Mouse (Mus musculus) intestine, embryonic 16.5 days (tissue): ENCODE data around the gene Dnajc14. TPM values are rescaled to one million over a fixed set of nuclear protein-coding genes. Genes with fewer than 3 reads are reported as not detected.

Experiments used
- ATAC-seq: fragments of 200-750 bp; cut with Nextera tagmentation; 2 replicates; pipeline ENCODE4 v1.8.0; 2017; ENCODE audit warnings: moderate TSS enrichment, moderate library complexity
- H3K27ac ChIP-seq: fragments of 300-500 bp; sonication (generic); 2 replicates; pipeline ENCODE4 v1.5.1; 2014; ENCODE audit warnings: mild to moderate bottlenecking, low read length
- H3K27me3 ChIP-seq: fragments of 300-500 bp; sonication (generic); replicated peaks from 2 replicates; pipeline ENCODE4 v1.6.1; 2014; ENCODE audit warnings: low read length, control low read depth, mixed read lengths; ENCODE audit not compliant: control insufficient read depth, insufficient read depth
- H3K36me3 ChIP-seq: fragments of 300-500 bp; sonication (generic); 2 replicates; pipeline ENCODE4 v1.6.1; 2014; ENCODE audit warnings: low read length, control low read depth; ENCODE audit not compliant: control insufficient read depth, insufficient read depth
- H3K4me1 ChIP-seq: fragments of 300-500 bp; sonication (generic); 2 replicates; pipeline ENCODE4 v1.6.1; 2014; ENCODE audit warnings: low read length, control low read depth, mixed read lengths; ENCODE audit not compliant: control insufficient read depth, insufficient read depth
- H3K4me2 ChIP-seq: fragments of 300-500 bp; sonication (generic); 2 replicates; pipeline ENCODE4 v1.6.1; 2014; ENCODE audit warnings: low read depth, low read length, control low read depth
- H3K4me3 ChIP-seq: fragments of 300-500 bp; sonication (generic); 2 replicates; pipeline ENCODE4 v1.5.1; 2014; ENCODE audit warnings: mild to moderate bottlenecking, low read length
- H3K9ac ChIP-seq: fragments of 300-500 bp; sonication (generic); 2 replicates; pipeline ENCODE4 v1.6.1; 2014; ENCODE audit warnings: low read depth, low read length
- H3K9me3 ChIP-seq: fragments of 300-500 bp; sonication (generic); 2 replicates; pipeline ENCODE4 v1.6.1; 2016; ENCODE audit warnings: low read length, control low read depth; ENCODE audit not compliant: control insufficient read depth
- WGBS: fragments of 180-500 bp; shearing (Covaris S2); extraction: QIAGEN DNeasy Blood & Tissue Kit; methylation state at CpG from one replicate; pipeline ENCODE4 v1.1.7; 2014; 5-methylcytosine and 5-hydroxymethylcytosine counted together
- polyA plus RNA-seq: library from polyadenylated mRNA; unstranded; fragments of >200 nt; fragmentation: Nextera tagmentation; extraction: Ambion mirVana; gene quantifications from 2 replicates; pipeline ENCODE4 v1.2.1, GENCODE M21; 2015

Gene Dnajc14
- polyA plus RNA-seq, 1 experiment from 2014 or later: 45.5 TPM

- Histone ChIP-seq H3K4me1 (no peaks in the 10 kb centered on the region), H3K9me3 (no peaks in the 10 kb centered on the region), H3K27me3 (no peaks in the 10 kb centered on the region), H3K9ac (no peak overlapping the region), H3K4me3 (no peak overlapping the region), H3K36me3 (no peaks in the 10 kb centered on the region), H3K27ac (no peak overlapping the region), H3K4me2 (no peak overlapping the region)
- WGBS: 88% methylated on average over 5 of the region's 5 CpGs
- ATAC-seq: no peak
Observed at GRCm38 (mm10) chr10:128794391-128794790, 9.5 kb upstream of the Dnajc14 start.

- no peaks in the 10 kb centered on the region for H3K9me3 ChIP-seq
- H3K4me1 ChIP-seq: no peaks in the 10 kb centered on the region
- H3K27me3 ChIP-seq: no peaks in the 10 kb centered on the region
- H3K4me2 ChIP-seq: no peak overlapping the region
- no peak overlapping the region for H3K9ac ChIP-seq
- 93% methylated on average over 3 of the region's 3 CpGs for WGBS
- ATAC-seq: no peak
- no peak overlapping the region for H3K4me3 ChIP-seq
- no peaks in the 10 kb centered on the region for H3K36me3 ChIP-seq
- no peak overlapping the region for H3K27ac ChIP-seq
Observed at GRCm38 (mm10) chr10:128795581-128795980, 8.3 kb upstream of the Dnajc14 start.

GRCm38 (mm10) chr10:128798676-128799075, 5.2 kb upstream of the Dnajc14 start:
- no peak for ATAC-seq

GRCm38 (mm10) chr10:128801981-128802495, 1.8 kb upstream of the Dnajc14 start:
- Histone ChIP-seq H3K4me3 (no peak overlapping the region), H3K36me3 (peaks cover 7% of the 10 kb centered on the region; the same call in 1 of the 2 replicates), H3K9me3 (no peaks in the 10 kb centered on the region), H3K9ac (no peak overlapping the region), H3K27ac (no peak overlapping the region), H3K4me1 (peaks cover 16% of the 10 kb centered on the region), H3K27me3 (no peaks in the 10 kb centered on the region), H3K4me2 (no peak overlapping the region)
- 88% methylated on average over 16 of the region's 16 CpGs for WGBS
- ATAC-seq: no peak

More at GRCm38 (mm10) chr10:128798676-128799075, 5.2 kb upstream of the Dnajc14 start:
- H3K9ac ChIP-seq: no peak overlapping the region
- no peaks in the 10 kb centered on the region for H3K9me3 ChIP-seq
- H3K4me3 ChIP-seq: no peak overlapping the region
- no peak overlapping the region for H3K27ac ChIP-seq
- H3K4me1 ChIP-seq: peaks cover 6% of the 10 kb centered on the region; the same call in 1 of the 2 replicates
- WGBS: 94% methylated on average over 8 of the region's 8 CpGs
- peaks cover 7% of the 10 kb centered on the region; the same call in 1 of the 2 replicates for H3K36me3 ChIP-seq
- no peak overlapping the region for H3K4me2 ChIP-seq
- no peaks in the 10 kb centered on the region for H3K27me3 ChIP-seq

GRCm38 (mm10) chr10:128802956-128803355, 906 bp upstream of the Dnajc14 start:
- 66% methylated on average over 4 of the region's 4 CpGs for WGBS
- Histone ChIP-seq H3K4me1 (peaks cover 25% of the 10 kb centered on the region), H3K27ac (no peak overlapping the region), H3K36me3 (peaks cover 7% of the 10 kb centered on the region; the same call in 1 of the 2 replicates), H3K9me3 (no peaks in the 10 kb centered on the region), H3K9ac (peak overlapping the region; percentile 92; the same call in 1 of the 2 replicates), H3K27me3 (no peaks in the 10 kb centered on the region), H3K4me2 (peak overlapping the region; percentile 64), H3K4me3 (peak overlapping the region; percentile 71)
- ATAC-seq: no peak

GRCm38 (mm10) chr10:128803361-128803760, 501 bp upstream of the Dnajc14 start:
- no peaks in the 10 kb centered on the region for H3K27me3 ChIP-seq
- H3K4me1 ChIP-seq: peaks cover 26% of the 10 kb centered on the region
- H3K4me2 ChIP-seq: peak overlapping the region; percentile 64
- no peaks in the 10 kb centered on the region for H3K9me3 ChIP-seq
- peak overlapping the region; percentile 99; the same call in 1 of the 2 replicates for H3K27ac ChIP-seq
- 7% methylated on average over 6 of the region's 6 CpGs for WGBS
- H3K4me3 ChIP-seq: peak overlapping the region; percentile 71
- H3K36me3 ChIP-seq: peaks cover 7% of the 10 kb centered on the region; the same call in 1 of the 2 replicates
- ATAC-seq: no peak
- peak overlapping the region; percentile 92 for H3K9ac ChIP-seq

GRCm38 (mm10) chr10:128804271-128805091, 619 bp downstream of the Dnajc14 start, which contains the start of gene Tmem198b:
TSS of gene Tmem198b (minus strand) at chr10:128804370.
- Histone ChIP-seq H3K36me3 (peaks cover 7% of the 10 kb centered on the region; the same call in 1 of the 2 replicates), H3K4me1 (peaks cover 33% of the 10 kb centered on the region), H3K4me2 (peak within 1 kb of the TSS; percentile 64), H3K27ac (peak within 1 kb of the TSS; percentile 99), H3K9me3 (no peaks in the 10 kb centered on the region), H3K9ac (peak within 1 kb of the TSS; percentile 92), H3K4me3 (peak within 1 kb of the TSS; percentile 71), H3K27me3 (no peaks in the 10 kb centered on the region)
- WGBS: under 1% methylated on average over 28 of the region's 28 CpGs
- peak; percentile 66 for ATAC-seq

GRCm38 (mm10) chr10:128805092-128806000, 1.5 kb downstream of the Dnajc14 start:
- ATAC-seq: peak; percentile 96
- Histone ChIP-seq H3K4me3 (peak overlapping the region; percentile 71), H3K4me2 (peak overlapping the region; percentile 64), H3K27me3 (no peaks in the 10 kb centered on the region), H3K4me1 (peaks cover 36% of the 10 kb centered on the region), H3K27ac (peak overlapping the region; percentile 99), H3K9me3 (no peaks in the 10 kb centered on the region), H3K9ac (peak overlapping the region; percentile 92), H3K36me3 (peaks cover 7% of the 10 kb centered on the region; the same call in 1 of the 2 replicates)
- whole genome bisulfite sequencing: under 1% methylated on average over 57 of the region's 70 CpGs
